Mouse (Mus musculus) adrenal gland, adult 2 months (tissue): ENCODE measurements around the gene Zfp524. TPM values are rescaled to one million over a fixed set of nuclear protein-coding genes. Genes with fewer than 3 reads are reported as not detected.
"Not testable (repeated sequence)": the region's sequence is repeated elsewhere in the genome, so short reads cannot be mapped to it uniquely, and the experiment has no call there.

Experiments used
- DNase-seq: peaks from one replicate; pipeline ENCODE4 v3.0.0; 2021
- polyA plus RNA-seq: library from polyadenylated mRNA; depleted of rRNA; stranded (reverse); fragments of >200 nt; gene quantifications from 2 replicates; pipeline ENCODE4 v1.2.3, GENCODE M21; 2012
- total RNA-seq, 2 experiments: library from RNA; stranded (reverse); gene quantifications; 2 replicates each; pipeline ENCODE4 v1.2.3; 2021

Gene Zfp524
- total and polyA plus RNA-seq, 3 experiments: 13.0 to 36.4 (median 13.8) TPM

- DNase-seq: peak; percentile 98
Measured at GRCm38 (mm10) chr7:5015118-5016001, 1.1 kb downstream of the Zfp524 start, which contains the start of gene Gm44973. TSS of gene Gm44973 (plus strand) at chr7:5015496.

GRCm38 (mm10) chr7:5016057-5016456 lies 1.8 kb downstream of the Zfp524 start:
- no peak for DNase-seq

- no peak for DNase-seq
Measured at GRCm38 (mm10) chr7:5016920-5017319, 2.7 kb downstream of the Zfp524 start.

- DNase-seq: no peak
Measured at GRCm38 (mm10) chr7:5017352-5017751, 3.1 kb downstream of the Zfp524 start.

GRCm38 (mm10) chr7:5017931-5018330 lies 3.7 kb downstream of the Zfp524 start:
- no peak for DNase-seq

GRCm38 (mm10) chr7:5019576-5019975 lies 5.4 kb downstream of the Zfp524 start:
- DNase-seq: not testable (repeated sequence)

- peak; percentile 100 for DNase-seq
Measured at GRCm38 (mm10) chr7:5020000-5020681, 5.9 kb downstream of the Zfp524 start, which contains the start of the genes Zfp865 and Ccdc106. TSS of gene Zfp865 (plus strand) at chr7:5020376. TSS of gene Ccdc106 (plus strand) at chr7:5020553.

GRCm38 (mm10) chr7:5020685-5021084 lies 6.5 kb downstream of the Zfp524 start:
- no peak for DNase-seq

GRCm38 (mm10) chr7:5021197-5021596 lies 7.0 kb downstream of the Zfp524 start:
- DNase-seq: no peak

- DNase-seq: no peak
Measured at GRCm38 (mm10) chr7:5029543-5029942, 15.3 kb downstream of the Zfp524 start.

GRCm38 (mm10) chr7:5029946-5030345 lies 15.7 kb downstream of the Zfp524 start:
- DNase-seq: no peak

GRCm38 (mm10) chr7:5030554-5031275 lies 16.5 kb downstream of the Zfp524 start:
- DNase-seq: no peak

- DNase-seq: no peak
Measured at GRCm38 (mm10) chr7:5031496-5031895, 17.3 kb downstream of the Zfp524 start.

GRCm38 (mm10) chr7:5033818-5034217 lies 19.6 kb downstream of the Zfp524 start, which contains the start of gene 4632433K11Rik:
TSS of gene 4632433K11Rik (plus strand) at chr7:5034118.
- DNase-seq: no peak

- DNase-seq: no peak
Measured at GRCm38 (mm10) chr7:5035628-5036027, 21.4 kb downstream of the Zfp524 start.

GRCm38 (mm10) chr7:5036136-5036535 lies 21.9 kb downstream of the Zfp524 start:
- no peak for DNase-seq

GRCm38 (mm10) chr7:5037026-5037425 lies 22.8 kb downstream of the Zfp524 start:
- DNase-seq: no peak

GRCm38 (mm10) chr7:5037467-5037866 lies 23.3 kb downstream of the Zfp524 start:
- no peak for DNase-seq

GRCm38 (mm10) chr7:5038109-5038732 lies 24.0 kb downstream of the Zfp524 start, which contains the start of gene Zfp784:
TSS of gene Zfp784 (minus strand) at chr7:5038446.
- peak; percentile 96 for DNase-seq

- no peak for DNase-seq
Measured at GRCm38 (mm10) chr7:5038940-5039339, 24.7 kb downstream of the Zfp524 start.

- DNase-seq: no peak
Measured at GRCm38 (mm10) chr7:5044981-5045380, 30.8 kb downstream of the Zfp524 start.

GRCm38 (mm10) chr7:5046112-5046511 lies 31.9 kb downstream of the Zfp524 start:
- no peak for DNase-seq
